Mouse (Mus musculus) gonadal fat pad, adult 2 months (tissue): ENCODE data around the gene Hmgcl. TPM values are rescaled to one million over a fixed set of nuclear protein-coding genes. Genes with fewer than 3 reads are reported as not detected.

Experiments
- DNase-seq: peaks from one replicate; pipeline ENCODE4 v3.0.0-alpha.2; 2012; ENCODE audit warnings: low read depth
- polyA plus RNA-seq: library from polyadenylated mRNA; depleted of rRNA; stranded (reverse); fragments of >200 nt; gene quantifications from 2 replicates; pipeline ENCODE4 v1.2.3, GENCODE M21; 2012; rRNA removed

Gene Hmgcl
- polyA plus RNA-seq, 1 experiment: 52.5 TPM

DNA sequence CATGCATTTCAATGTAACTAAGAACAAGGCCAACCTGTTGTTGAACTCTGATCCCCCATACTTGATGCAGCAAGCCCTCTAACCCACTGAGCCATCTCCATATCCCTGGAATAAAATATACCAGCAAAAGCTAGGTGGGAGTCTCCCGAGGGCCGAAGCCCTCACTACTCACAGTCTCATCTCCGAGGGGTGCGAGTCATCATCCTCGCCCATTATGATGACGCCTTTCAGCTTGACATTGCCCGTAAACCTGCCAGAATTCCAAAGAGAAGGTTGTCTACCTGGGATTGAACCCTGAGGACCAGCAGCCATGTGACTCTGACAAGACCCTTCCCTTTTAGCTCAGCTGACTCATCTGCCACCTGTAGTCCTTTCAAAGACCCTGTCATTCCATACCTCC, 39.5 kb downstream of the Hmgcl start:
- no peak for DNase-seq

DNA sequence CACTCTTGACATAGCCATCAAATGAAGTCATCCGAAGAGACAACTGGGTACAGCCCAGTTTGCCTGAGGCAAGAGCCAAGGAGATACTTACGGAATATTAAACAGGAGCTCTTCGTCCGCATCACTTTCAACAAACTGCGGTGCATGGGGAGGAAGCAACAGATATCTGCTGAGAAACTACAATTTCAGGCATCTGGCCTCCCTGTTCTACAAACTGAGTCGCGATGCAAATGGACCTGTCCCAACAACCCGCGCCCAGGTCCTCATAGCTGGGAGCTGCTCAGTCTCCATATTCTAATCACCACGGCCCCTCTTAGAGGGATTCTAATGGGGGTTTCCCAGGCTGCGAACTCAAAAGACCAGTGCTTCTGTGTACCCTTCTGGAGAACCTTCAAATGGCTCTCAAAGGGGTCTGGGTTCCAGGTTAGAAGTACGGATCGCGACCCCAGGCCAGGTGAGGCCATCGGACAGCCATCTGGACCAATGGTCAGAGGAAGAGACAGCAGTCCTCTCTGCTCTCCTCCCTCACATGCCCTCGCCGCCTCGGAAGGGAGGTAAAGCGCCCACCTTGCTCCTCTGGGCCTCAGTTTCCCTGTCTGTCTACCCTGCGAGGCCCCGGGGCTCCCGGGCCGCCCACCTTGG, 40.2 kb downstream of the Hmgcl start:
- DNase-seq: no peak

DNA sequence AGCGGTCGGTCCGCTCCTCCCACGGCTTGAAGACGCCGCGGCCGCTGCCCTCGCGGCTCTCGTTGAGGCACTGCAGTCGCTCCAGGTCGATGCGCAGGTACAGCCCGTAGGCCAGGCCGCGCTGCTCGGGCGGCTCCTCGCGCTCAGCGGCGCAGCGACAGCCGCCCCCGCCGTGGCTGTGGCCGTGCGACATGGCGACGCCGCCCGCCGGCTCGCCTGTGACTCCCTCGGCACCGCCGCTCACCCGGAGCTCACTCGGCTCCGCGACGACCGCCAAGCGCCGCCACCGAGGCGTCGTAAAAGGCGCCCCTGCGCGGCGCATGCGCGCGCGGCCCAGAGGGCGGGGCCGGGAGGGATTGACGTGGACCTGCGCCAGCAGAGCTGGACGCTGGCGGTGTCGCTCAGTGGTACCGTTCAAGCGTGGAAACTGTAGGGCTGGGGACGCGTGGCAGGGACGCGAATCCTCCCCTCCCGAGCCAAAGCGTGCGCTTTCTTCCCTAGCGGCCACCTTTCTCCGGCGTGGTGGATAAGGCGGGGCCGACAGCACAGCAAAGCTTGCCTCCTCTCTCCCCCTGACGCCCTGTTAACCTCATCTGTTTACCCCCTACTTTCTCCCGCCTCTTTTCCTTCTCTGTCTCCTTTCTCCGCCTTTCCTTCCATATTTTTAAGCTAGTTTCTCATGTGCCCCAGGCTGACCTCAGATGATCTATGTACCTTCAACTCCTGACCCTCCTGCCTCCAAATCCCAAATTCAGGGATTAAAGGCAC, 40.9 kb downstream of the Hmgcl start, which contains the start of gene Pithd1:
Gene Pithd1, minus strand, starts transcription at position 322 of the 768 bp plus-strand sequence.
- DNase-seq: no peak

DNA sequence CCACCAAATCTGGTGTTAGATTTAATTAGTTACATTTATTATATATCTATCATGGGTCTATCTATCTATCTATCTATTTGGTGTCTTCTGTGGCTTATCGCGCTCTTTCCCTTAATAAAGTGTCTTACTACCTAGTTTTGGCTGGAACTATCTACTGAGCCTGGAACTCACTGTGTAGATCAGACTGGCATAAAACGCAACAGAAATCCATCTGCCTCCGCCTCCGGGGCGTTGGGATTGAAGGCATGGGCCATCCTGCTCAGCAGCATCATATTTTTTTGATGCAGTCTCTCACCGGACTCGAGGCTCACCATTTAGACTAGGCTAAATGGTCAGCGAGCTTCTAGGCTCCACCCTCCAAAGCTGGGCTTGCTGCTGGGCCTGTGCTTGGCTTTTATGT, 41.5 kb downstream of the Hmgcl start:
- DNase-seq: no peak

DNA sequence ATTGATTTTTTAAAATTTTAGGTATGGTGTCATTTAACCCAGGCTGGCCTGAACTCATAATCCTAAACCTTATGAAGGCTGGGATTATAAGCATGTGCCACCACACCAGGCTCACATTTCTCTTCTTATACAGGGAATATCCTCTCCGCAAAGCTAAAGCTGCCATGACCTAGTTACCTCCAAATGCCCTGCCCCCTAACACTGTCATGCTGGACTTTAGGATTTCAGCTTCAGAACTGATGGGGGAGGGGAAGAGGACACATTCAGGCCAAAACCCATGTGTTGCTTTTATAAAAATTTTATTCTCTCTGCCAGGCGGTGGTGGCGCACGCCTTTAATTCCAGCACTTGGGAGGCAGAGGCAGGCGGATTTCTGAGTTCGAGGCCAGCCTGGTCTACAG, 47.7 kb downstream of the Hmgcl start:
- DNase-seq: no peak

DNA sequence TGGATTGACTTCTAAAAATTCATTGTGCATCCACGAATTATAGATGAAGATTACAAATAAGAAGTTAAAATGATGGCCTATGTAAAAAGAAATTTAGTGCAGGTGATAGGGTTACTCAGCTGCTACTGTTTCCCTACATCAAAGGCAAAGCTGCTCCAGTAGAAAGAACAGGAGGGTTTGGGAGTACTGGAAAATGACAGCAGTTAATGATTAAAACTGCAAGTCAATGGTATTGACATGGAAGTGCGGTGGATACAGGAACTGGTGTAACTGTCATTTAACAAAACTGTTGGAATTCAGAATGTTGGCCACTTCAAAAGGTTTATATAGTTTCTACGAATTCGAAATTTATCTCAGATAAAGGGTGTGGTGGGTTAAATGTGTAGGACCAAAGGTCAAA, 48.9 kb downstream of the Hmgcl start:
- DNase-seq: no peak

DNA sequence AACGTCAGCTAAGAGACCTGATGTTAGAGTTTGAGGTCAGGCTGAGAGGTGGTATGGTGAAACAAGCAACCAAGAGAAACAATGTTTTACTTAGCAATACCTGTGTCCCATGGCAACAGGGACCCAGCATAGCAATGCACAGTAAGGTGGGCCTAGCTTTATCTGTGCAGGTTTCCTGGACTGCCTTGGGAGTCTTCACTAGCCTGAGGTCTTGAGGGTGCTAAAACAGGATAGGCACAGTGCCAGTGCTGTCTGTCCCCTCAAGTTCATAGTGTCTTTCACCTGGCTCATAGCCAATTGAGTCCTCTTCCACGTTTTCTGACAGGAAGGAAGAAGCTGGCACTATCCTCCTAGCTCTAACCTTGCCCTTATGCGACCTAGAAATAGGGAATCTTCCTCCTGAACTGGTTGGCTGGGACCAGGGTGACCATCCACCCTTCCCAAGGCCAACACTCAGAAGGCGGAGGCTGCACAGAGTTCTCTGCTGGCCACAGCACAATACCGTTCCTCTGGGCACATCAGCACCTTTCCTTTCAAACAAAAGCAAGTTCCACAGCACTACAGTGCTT, 57.9 kb downstream of the Hmgcl start:
- DNase-seq: no peak

DNA sequence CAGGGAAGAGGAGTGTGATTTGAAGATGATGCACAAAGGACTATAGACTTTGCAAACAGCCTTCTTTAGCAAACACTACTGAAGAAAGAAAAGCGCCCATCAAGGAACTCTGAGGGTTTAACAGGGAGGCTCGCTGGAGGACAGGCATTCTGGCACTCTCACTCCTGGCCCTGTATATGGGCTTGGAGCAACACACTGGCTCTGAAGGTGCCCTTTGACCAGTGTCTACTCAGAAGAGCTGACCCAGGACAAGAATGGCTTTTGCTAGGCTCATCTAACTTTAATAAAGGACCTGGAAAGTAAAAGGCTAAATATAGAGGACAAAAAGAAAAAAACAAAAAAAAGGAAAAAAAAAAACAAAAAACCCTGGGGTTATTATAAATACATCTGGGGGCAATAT, 58.7 kb downstream of the Hmgcl start:
- DNase-seq: no peak

DNA sequence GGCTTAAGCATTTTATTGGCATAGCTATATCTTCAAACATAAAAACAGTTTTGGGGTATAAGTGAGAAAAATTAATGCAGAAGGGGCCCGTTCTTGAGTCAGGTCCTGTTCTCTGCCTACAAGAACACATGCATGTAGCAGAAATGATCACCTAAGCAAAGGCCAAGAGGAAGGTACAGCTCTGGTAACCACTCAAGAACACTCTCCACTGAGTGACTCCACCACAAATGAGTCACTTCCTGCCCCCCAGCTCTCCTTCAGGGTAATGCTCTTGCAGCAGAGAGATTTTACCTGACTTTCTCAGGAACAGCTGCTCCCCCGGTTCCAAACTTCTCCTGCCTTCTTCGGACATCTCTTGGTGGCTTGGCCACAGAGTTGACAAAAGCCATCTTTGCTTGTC, 60.6 kb downstream of the Hmgcl start:
- DNase-seq: no peak

DNA sequence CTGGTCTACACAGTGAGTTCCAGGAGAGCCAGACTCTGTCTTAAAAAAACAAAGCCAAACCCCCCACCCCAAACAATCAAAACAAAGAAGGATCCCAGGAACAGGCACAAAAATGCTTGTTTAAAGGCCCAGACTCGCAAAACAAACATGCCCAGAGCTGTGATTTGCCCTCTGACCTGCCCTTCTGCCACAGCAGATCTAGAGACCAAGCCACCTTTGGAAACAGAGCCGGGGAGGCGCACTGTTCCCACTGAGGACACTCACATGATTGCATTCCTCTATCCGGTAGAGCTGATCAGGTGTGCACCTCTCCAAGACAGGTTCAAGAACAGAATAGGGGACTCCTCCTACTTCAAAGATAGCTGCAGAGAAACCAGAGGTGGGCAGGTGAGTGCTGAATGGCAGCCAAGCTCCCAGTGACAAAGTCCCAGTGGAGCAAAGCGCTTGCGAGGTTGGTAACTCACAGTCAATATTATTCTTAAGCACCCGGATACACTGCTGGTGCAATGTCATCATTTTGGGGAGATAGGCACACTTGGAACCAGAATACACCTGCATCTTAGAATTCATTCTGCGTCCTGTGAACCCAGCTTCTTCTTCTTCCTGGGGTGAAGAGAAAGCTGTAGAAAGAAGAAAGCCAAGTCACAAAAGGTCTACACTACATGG, 62.7 kb downstream of the Hmgcl start:
- no peak for DNase-seq

DNA sequence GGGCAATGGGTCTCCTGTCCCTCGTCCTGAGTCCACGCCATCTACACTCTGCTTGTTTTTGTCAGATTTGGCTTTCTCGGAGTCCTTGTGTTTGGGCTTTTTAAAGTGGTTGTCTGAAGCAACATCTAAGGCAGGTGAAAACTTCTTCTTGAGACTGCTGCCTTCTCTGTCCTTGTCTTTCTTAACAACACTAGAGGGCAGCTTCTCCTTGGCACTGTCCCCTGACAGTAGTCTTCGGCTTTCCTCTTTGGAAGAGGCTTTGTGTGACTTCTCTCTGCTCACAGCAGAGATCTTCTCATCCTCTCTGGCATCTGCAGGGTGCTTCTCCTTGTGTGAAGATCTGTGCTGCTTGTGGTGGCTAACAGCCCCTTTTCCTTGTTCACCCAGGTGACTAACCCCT, 64.3 kb downstream of the Hmgcl start:
- no peak for DNase-seq

Other genes with a start within 250 kb of the Hmgcl start
- gene Il22ra1, start 218.3 kb upstream of the Hmgcl start, polyA plus RNA-seq: 0.57 and 0.96 TPM in 2 replicates
- gene Myom3, start 186.7 kb upstream of the Hmgcl start, polyA plus RNA-seq: 0.67 and 1.1 TPM in 2 replicates
- 61.3 and 69.8 TPM in 2 replicates for gene Srsf10, start 90.7 kb upstream of the Hmgcl start, polyA plus RNA-seq
- gene Pnrc2, start 72.6 kb upstream of the Hmgcl start, polyA plus RNA-seq: 32.1 and 37.5 TPM in 2 replicates
- 1.4 and 1.7 TPM in 2 replicates for gene Cnr2, start 51.1 kb upstream of the Hmgcl start, polyA plus RNA-seq
- 111 and 134 TPM in 2 replicates for gene Fuca1, start 25.7 kb upstream of the Hmgcl start, polyA plus RNA-seq
- 44.7 and 68.5 TPM in 2 replicates for gene Gale, start 17.3 kb downstream of the Hmgcl start, polyA plus RNA-seq
- gene Lypla2, start 26.2 kb downstream of the Hmgcl start, polyA plus RNA-seq: 61.8 and 75.3 TPM in 2 replicates
- gene Pithd1, start 40.8 kb downstream of the Hmgcl start, polyA plus RNA-seq: 44.7 and 48.6 TPM in 2 replicates
- gene Eloa, start 75.3 kb downstream of the Hmgcl start, polyA plus RNA-seq: 16.0 and 17.9 TPM in 2 replicates
- 410 and 531 TPM in 2 replicates for gene Rpl11, start 107.0 kb downstream of the Hmgcl start, polyA plus RNA-seq
- 113 and 205 TPM in 2 replicates for gene Id3, start 197.0 kb downstream of the Hmgcl start, polyA plus RNA-seq
- 2.0 and 2.4 TPM in 2 replicates for gene E2f2, start 225.9 kb downstream of the Hmgcl start, polyA plus RNA-seq